Mouse (Mus musculus) splenic B cell, adult 2 months (primary cell): ENCODE measurements around the gene Cops7b.

ENCODE experiments used
- DNase-seq: peaks from one replicate; pipeline ENCODE4 v3.0.0-alpha.2; 2011; ENCODE audit warnings: low read depth, low spot score
- H3K27me3 ChIP-seq: 2 replicates; pipeline ENCODE4 v1.6.1; 2012; ENCODE audit warnings: mild to moderate bottlenecking, low read length, moderate library complexity, mixed read lengths; ENCODE audit not compliant: control insufficient read depth, poor library complexity, insufficient read depth, severe bottlenecking
- H3K36me3 ChIP-seq: 2 replicates; pipeline ENCODE4 v1.6.1; 2012; ENCODE audit warnings: mild to moderate bottlenecking, low read length, moderate library complexity, mixed read lengths; ENCODE audit not compliant: control insufficient read depth, poor library complexity, insufficient read depth, severe bottlenecking

Cops7b gene

DNA sequence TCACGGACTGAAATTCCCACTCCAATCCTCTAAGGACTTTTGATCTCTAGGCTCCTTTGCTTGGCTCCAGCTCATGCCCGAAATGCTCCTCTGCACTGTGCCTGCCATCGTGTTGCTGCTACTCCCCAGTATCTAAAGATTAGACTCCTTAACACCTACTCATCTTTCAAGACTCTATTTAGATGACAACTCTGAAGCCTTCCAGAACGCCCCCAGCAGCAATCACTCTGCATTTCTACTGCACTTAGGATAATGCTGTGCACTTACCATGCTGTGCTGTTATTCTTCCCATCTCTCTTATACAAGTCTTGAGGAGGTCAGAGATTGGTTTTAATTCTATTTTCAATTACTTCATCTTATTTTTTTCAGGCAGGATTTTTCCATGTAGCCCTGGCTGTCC, 10.8 kb upstream of the Cops7b start:
- no peak for DNase-seq
- no peaks in the 10 kb centered on the region; the same call in 1 of the 2 replicates for H3K27me3 ChIP-seq
- no peaks in the 10 kb centered on the region for H3K36me3 ChIP-seq

DNA sequence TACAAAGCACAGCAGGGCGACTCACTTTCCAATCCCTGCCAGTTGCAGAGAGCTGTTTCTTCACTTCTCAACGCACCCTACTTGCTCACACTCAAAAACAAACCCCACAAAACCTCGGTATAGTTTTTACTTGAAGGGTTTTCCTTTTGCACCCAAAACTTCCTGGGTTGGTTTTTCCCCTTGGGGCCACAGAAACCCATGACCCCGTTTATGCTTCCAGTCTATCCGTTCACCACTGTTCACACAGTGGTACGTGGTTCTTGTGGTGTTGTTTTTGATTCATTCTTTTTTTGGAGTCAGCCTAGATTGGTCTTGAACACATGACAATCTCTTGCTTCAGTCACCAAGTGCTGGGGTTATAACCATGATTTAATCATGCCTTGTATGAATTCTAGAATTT, 2.3 kb upstream of the Cops7b start:
- H3K36me3 ChIP-seq: no peaks in the 10 kb centered on the region
- no peak for DNase-seq
- no peaks in the 10 kb centered on the region for H3K27me3 ChIP-seq

DNA sequence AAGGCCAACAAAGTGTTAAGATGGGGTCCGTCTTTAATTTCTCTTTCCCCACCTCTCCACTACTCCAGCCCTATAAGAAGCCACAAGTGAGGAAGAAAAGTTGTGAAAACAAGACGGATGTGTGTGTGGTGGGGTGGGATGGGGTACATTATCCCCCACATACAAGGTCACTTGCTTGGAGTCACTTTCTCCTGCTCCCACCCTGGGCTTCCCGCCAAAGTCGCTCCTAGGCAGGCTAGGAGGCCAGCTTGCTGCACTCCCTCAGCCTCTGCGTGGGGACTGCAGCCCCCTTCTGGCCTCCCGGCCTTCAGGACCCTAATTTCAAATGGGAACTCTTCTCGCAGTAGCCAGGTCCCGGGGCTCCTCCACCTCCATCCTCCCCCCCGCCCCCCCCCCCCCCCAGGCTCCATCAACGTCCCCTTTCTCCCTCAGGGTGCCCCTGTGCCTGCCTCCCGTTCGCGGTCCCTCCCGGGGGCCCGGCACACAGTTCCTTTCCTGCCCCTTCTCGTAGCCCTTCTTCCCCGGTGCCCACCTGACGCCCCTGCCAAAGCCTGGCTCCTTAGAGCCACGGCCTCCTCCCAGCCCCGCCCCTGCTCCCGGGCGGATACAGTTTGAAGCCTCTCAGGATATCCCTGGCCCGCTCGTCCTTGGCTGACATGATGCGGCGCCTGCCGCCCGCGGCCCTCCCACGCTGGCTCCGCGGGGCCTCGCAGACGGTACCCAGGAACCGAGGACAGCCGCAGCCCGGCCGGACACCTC, 833 bp upstream of the Cops7b start:
- H3K36me3 ChIP-seq: no peaks in the 10 kb centered on the region
- DNase-seq: peak; percentile 20
- H3K27me3 ChIP-seq: no peaks in the 10 kb centered on the region

DNA sequence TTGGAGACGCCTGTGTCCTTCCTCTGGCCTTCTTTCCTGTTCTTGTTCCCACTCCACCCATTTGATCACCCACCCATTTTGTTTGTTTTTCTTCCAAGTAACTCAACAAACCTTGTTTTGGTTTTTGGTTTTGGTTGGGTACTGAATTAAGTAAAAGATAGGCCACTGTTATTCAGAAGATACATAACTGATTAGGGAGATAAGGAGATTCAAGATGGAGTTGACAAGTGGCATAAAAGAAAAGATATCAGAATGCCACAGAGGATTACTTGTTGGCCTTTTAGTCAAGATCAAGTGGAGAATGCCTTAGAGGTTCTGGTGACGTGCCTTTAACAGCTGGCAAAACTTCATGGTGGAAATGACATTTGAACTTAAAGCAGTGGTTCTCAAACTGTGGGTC, 1.0 kb downstream of the Cops7b start:
- H3K27me3 ChIP-seq: no peaks in the 10 kb centered on the region
- H3K36me3 ChIP-seq: no peaks in the 10 kb centered on the region
- DNase-seq: no peak

DNA sequence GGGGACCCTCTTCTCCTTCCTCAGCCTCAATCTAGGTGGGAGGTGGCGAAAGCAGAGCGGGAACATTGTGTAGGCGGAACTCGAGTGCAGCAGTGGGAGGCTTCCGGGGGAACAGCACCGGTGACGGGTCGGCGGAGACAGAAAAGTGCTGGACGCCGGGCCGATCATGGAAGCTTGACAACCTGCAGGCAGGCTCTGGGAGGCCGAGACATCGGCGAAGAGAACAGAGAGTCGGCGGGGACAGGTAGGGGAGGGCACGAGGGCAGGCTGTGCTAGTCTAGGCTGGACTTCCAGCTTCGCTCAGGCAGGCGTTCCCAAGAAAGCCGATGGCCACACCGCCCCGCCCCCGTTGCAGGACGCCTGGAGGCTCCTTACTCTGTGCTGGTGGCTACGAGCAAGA, 4.3 kb downstream of the Cops7b start:
- peaks cover 7% of the 10 kb centered on the region for H3K36me3 ChIP-seq
- H3K27me3 ChIP-seq: no peaks in the 10 kb centered on the region
- DNase-seq: peak; percentile 81

DNA sequence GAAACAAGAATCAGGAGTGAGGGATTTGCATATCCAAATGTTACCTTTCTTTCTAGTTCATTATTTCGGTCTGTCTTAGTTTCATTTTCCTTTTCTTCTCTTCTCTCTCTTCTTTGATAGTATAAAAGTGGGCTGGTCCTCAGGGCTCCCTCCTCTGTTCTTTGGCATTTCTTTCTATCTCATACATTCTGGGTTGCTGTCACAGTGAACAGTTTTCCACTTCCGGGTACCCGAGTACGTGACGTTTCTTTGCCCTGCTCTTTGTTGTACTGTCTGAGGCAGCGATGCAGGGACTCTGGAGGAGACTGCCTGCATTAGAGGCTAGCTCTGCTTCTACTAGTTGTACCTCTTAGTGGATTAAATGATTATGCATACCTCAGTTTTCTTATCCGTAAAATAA, 11.8 kb downstream of the Cops7b start:
- no peaks in the 10 kb centered on the region for H3K27me3 ChIP-seq
- no peak for DNase-seq
- peaks cover 14% of the 10 kb centered on the region for H3K36me3 ChIP-seq

DNA sequence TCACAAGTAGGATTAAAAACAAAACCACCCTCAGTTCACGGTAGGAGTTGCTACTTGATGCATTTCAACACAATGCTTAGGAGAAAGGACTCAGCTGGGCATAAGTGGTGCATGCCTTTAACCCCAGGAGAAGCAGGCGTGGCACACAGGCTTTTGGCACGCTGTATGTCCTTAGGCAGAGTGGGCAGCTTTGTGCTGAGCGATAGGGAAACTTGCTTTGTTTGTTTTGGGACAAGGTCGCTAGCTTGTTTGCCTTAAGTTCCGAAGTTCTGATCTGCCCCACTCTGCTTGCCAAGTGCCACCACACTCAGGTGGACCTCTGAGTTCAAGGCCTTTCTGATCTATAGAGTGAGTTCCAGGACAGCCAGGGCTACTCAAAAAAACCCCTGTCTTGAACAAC, 12.6 kb downstream of the Cops7b start:
- Histone ChIP-seq H3K27me3 (no peaks in the 10 kb centered on the region), H3K36me3 (peaks cover 13% of the 10 kb centered on the region)
- DNase-seq: no peak

DNA sequence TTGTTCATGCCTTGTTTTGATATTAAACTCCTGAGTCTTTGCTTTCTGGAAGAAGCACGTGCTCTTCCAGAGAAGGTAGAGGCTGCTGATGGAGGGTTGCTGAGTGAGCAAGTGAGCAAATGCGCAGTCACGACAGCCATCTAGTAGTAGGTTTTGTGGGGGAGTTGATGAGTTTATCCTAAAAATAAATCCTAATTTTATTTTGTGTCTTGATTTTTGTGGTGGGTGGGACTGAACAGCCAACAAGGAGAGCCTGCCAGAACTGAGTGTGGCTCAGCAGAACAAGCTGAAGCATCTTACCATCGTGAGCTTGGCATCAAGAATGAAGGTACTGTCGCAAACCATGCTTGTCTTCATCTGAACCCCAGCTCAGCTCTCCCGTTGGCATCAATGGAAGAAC, 13.8 kb downstream of the Cops7b start:
- Histone ChIP-seq H3K27me3 (no peaks in the 10 kb centered on the region), H3K36me3 (peaks cover 15% of the 10 kb centered on the region)
- no peak for DNase-seq

DNA sequence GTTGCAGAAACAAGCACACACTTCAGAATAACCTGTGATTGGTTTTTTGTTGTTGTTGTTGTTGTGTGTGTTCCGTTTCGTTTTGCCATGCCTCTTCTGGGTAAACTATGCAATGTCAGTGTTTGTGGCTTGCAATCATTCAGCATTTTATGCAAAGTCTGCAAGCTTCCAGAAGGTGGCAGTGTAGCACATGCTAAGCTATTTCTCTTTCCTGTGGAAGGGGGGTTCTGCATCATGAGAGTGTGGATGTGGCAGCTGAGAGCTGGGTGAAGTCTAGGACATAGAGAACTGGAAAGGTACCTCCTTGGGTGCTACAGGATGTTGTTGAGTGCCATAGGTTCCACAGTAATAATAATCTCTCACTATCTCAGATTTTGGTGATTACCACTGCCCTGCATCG, 15.8 kb downstream of the Cops7b start:
- peaks cover 15% of the 10 kb centered on the region for H3K36me3 ChIP-seq
- H3K27me3 ChIP-seq: no peaks in the 10 kb centered on the region
- peak; percentile 54 for DNase-seq

DNA sequence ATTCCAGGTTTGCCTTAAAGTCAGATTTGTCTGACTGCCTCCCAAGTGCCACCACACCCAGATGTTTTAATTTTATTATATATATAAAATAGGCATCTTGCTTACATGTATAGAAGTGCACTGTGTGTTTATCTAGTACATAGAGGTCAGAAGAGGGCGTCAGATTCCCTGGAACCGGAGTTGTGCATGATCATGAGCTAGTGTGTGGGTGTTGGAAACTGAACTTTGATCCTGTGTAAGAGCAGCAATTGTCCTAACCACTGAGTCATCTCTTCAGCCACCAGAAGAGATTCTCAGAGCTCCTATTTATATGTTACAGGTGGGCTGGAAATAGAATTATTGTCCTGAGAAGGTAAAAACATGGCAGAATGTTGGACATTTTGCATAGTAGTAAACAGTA, 17.4 kb downstream of the Cops7b start:
- no peaks in the 10 kb centered on the region for H3K27me3 ChIP-seq
- H3K36me3 ChIP-seq: peaks cover 12% of the 10 kb centered on the region
- DNase-seq: no peak

DNA sequence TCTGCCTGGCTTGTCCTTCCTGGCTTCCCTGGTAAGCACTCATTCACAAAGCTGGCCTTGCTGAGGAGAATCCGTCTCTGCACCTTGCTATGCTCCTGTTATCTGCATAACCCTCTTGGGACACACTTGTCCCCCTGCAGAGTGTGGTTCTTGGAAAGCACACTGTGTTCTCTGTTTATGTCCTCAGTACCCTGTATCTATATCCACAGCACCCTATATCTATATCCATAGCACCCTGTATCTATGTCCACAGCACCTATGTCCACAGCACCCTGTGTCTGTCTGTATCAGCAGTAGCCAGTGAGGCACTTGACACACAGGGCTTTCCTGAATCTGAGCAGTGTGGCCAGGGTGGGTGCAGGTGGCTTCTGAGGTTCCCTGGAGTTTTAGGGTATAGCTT, 28.2 kb downstream of the Cops7b start:
- no peak for DNase-seq
- Histone ChIP-seq H3K27me3 (no peaks in the 10 kb centered on the region), H3K36me3 (0 out of 2 replicates have a peak, but pooled peaks cover 8% of the 10 kb centered on the region)

DNA sequence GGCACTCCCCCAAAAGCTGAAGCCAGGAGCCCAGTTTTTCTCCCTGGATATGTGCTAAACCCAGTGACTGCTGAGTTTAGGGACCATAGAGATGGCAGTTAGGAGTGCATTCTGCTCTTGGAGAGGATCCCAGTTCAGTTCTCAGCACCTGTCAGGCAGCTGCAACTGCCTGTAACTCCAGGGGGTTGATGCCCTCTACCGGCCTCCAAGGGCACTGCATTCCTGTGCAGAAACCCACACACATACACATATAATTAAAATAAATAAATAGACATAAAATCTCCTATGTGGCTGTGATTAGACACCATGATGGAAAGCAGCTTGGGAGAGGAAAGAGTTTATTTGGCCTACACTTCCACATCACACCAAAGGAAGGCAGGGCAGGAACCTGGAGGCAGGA, 29.4 kb downstream of the Cops7b start:
- 0 out of 2 replicates have a peak, but pooled peaks cover 6% of the 10 kb centered on the region for H3K36me3 ChIP-seq
- DNase-seq: no peak

DNA sequence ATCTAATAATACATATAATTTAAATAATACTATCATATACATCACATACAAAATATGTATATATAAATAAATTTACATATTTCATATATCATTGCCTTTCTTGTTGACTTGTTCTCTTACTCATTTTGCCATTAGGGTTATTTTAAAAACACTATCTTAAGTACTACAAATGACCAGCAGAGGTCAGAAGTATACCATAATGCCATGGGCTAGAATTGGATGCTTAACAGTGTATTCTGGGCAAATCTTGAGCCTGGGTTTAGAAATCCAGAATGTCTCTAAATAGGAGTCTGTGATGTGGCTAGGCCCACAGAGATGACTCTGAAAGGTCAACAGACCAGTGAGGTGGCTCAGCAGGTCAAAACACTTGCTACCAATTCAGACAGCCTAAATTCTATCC, 31.6 kb downstream of the Cops7b start:
- peak; percentile 40 for DNase-seq

More for the DNA sequence above, 29.4 kb downstream of the Cops7b start:
- H3K27me3 ChIP-seq: no peaks in the 10 kb centered on the region

DNA sequence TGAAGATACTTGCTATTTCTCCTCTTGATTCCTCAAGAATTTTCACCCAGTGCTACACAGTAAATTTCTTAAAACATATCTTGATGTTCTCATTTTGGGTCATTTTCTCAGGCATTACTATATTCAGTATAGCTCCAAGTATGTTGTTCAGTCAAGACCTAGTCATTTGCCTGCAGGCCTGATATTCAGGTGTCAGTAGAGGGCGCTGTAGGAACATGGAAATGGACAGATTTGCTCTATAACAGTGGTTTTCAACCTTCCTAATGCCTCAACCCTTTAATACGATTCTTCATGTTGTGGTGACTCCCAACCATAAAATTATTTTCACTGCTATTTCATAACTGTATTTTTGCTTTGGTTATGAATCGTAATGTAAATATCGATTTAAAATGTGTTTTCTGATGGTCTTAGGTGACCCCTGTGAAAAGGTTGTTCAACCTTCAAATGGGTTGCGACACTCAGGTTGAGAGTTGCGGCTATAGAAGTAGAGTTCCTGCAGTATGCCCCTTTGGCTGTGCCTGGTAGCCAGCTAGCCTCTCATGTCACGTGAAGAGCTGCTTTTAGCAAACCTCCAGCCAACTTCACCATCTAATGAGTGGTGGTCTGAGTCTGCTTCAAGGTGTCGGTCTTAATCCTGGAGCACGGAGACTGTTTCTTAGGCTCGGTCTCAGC, 35.9 kb downstream of the Cops7b start:
- no peaks in the 10 kb centered on the region for H3K27me3 ChIP-seq
- peak; percentile 71 for DNase-seq
- no peaks in the 10 kb centered on the region for H3K36me3 ChIP-seq

More for the DNA sequence above, 31.6 kb downstream of the Cops7b start:
- Histone ChIP-seq H3K36me3 (no peaks in the 10 kb centered on the region), H3K27me3 (no peaks in the 10 kb centered on the region)

DNA sequence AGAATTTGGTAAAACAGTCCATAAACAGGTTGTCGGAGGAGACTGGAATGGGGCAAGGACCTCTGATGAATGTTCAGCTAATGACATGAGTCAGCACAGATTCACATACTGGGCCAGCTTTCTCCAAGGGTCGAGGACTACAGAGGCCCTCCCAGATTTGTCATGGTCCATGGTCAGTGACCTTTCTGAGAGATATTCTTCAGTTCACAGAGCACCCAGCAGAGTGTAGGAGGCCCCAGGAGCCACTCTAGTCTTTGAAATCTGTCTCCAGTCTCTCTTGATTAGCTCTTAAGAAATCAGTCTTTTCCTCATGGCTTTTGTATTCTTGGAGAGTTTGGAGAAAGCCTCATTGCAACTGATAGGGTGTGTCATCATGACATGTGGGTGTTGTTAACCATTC, 39.6 kb downstream of the Cops7b start:
- H3K36me3 ChIP-seq: no peaks in the 10 kb centered on the region
- no peaks in the 10 kb centered on the region for H3K27me3 ChIP-seq
- no peak for DNase-seq
